Mouse (Mus musculus): ENCODE results near the gene Gphn. TPM values are rescaled to one million over a fixed set of nuclear protein-coding genes. Genes with fewer than 3 reads are reported as not detected.

The Gphn gene
- polyA plus RNA-seq (2014; fragmentation: Illumina TruSeq; extraction: RNeasy Lipid Tissue Mini Kit (QIAGEN cat#74804); ENCODE audit: low read depth, low replicate concordance), result 36.5 TPM

GRCm38 (mm10) chr12:78225707-78226518 lies at the start of gene Gphn:
TSS of gene Gphn (plus strand) at chr12:78226379.

GRCm38 (mm10) chr12:78193942-78194341 lies 32.2 kb upstream of the Gphn start, which contains the start of gene Gm6657:
TSS of gene Gm6657 (plus strand) at chr12:78194242.

GRCm38 (mm10) chr12:78691325-78691724 lies 465.1 kb downstream of the Gphn start, which contains the start of gene Fam71d:
TSS of gene Fam71d (plus strand) at chr12:78691535.

Other genes with a start within 250 kb of the Gphn start
- gene Gm6657, start 32.1 kb upstream of the Gphn start, polyA plus RNA-seq (2014; fragmentation: Illumina TruSeq; extraction: RNeasy Lipid Tissue Mini Kit (QIAGEN cat#74804); ENCODE audit: low read depth, low replicate concordance), result 441 TPM